Comparison of ENCODE assay signal across 7 mouse cellular contexts in the genomic region with DNA sequence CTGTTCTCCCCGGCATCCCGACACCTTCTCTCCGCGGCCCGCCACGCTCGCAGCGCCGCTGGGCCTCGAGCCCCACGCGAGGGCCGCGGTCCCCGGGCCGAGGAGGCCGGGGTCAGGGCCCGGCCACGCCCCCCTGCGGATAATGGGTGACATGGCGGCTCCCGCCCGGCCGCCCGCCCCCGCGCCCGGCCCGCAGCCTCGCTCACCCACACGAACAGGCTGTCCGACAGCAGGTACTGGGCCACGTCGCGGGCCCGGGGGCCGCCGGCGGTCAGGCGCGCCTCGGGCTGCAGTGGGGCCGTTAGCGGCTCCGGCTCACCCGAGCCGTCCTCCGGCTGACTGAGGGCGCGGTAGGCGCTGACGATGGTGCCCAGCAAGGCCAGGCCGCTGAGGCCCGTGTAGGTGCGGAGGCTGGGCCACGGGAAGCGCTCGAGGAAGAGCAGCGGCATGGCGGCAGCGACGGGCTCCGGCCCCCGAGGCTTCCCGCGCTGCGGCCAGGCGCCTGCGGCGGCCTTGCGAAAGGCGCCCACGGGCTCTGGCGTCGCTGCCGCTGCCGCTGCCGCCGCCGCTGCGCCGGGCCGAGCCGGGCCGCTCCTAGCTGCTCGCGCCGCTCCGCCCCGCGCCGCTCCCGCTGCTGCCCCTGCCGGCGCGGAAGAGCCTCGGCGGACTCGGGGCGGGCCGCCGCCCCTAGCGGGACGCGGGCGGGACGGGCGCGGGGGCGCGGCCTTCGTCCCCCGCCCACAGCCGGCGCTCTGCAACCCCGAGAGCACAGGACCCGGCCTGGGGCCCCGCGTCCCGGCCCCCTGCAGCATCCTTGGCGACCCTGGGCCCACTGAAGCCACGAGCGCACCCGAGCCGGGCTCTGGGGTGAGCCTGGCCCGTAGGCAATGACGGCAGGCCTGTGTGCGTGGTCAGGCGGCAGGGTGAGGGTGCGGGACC. TPM values are rescaled to one million over a fixed set of nuclear protein-coding genes. Genes with fewer than 3 reads are reported as not detected.
DNase-seq lines count a peak whose midpoint lies in the region; ATAC-seq and TF ChIP-seq lines count a peak whose summit lies in the region.

A gene (minus strand): TSS at position 830 of the 939 bp plus-strand sequence.

- peak; percentile 50 for TF ChIP-seq CTCF in gastrocnemius, adult 2 months (IDR thresholded peaks at IDR 0.05)

- DNase-seq in adrenal gland, adult (ENCODE audit: inconsistent age in 2 of 2, low spot score in 1 of 2) = peak; percentile 83 to 91
- peak; percentile 82 for DNase-seq in gastrocnemius, adult 2 months
- DNase-seq in left cerebral cortex, postnatal 14 days (ENCODE audit: low spot score in 2 of 2) = peak; percentile 34 to 45
- peak; percentile 67 for DNase-seq in right cerebral cortex, postnatal 25 days

- peak within 1 kb of the TSS; percentile 93 for H3K9ac ChIP-seq in hindbrain, embryonic 16.5 days (ENCODE audit: low read depth, low read length)

- H3K9me3 ChIP-seq in hindbrain, embryonic 16.5 days (ENCODE audit: control insufficient read depth, low read length) = no peaks in the 10 kb centered on the region

- no peaks in the 10 kb centered on the region for H3K36me3 ChIP-seq in hindbrain, embryonic 16.5 days (ENCODE audit: control insufficient read depth, insufficient read depth, low read length)

- H3K27ac ChIP-seq in gastrocnemius, adult 2 months = peak within 1 kb of the TSS; percentile 94
- peak within 1 kb of the TSS; percentile 93 for H3K27ac ChIP-seq in hindbrain, embryonic 16.5 days (ENCODE audit: low read depth, low read length)

- H3K4me2 ChIP-seq in hindbrain, embryonic 16.5 days (ENCODE audit: low read length) = peak within 1 kb of the TSS; percentile 90

- WGBS in hindbrain, embryonic 16.5 days = 0% methylated on average over 76 of the region's 130 CpGs

- H3K4me3 ChIP-seq in gastrocnemius, adult 2 months = peak within 1 kb of the TSS; percentile 95
- peak within 1 kb of the TSS; percentile 85 for H3K4me3 ChIP-seq in hindbrain, embryonic 16.5 days (ENCODE audit: low read length)

- intact Hi-C loops in gastrocnemius, adult 2 months (cut with DNase I) = no loop called here
- intact Hi-C loops in left cerebral cortex, postnatal 14 days (cut with DNase I) = no loop called here

- peak; percentile 50 for ATAC-seq in common myeloid progenitor, adult 5-6 weeks (replicated peaks; ENCODE audit: low read depth, poor library complexity, severe bottlenecking)
- ATAC-seq in hindbrain, embryonic 16.5 days = peak; percentile 94
- ATAC-seq in megakaryocyte-erythroid progenitor cell, adult 5-6 weeks (replicated peaks; ENCODE audit: low FRiP score, low TSS enrichment, poor library complexity, severe bottlenecking) = peak; percentile 62

- H3K4me1 ChIP-seq in hindbrain, embryonic 16.5 days (ENCODE audit: control insufficient read depth, insufficient read depth, low read depth, low read length) = peaks cover 21% of the 10 kb centered on the region

- H3K27me3 ChIP-seq in hindbrain, embryonic 16.5 days (replicated peaks; ENCODE audit: control insufficient read depth, insufficient read depth, low read length) = no peaks in the 10 kb centered on the region

RNA-seq across cellular contexts. Expression of the gene that starts here (rescaled TPM):
- total RNA-seq in common myeloid progenitor, adult 5-6 weeks (2017) = 60.7 and 88.1 TPM in 2 replicates
- total RNA-seq in gastrocnemius, adult 2 months (2021) = 100 to 1,000 TPM in 1 of 2 experiments, 10 to 100 TPM in 1; 97.5 to 101 TPM
- 57.4 and 71.5 TPM in 2 replicates for polyA plus RNA-seq in hindbrain, embryonic 16.5 days (2015; fragmentation: Nextera tagmentation; extraction: Ambion mirVana)
- 100 to 1,000 TPM; 119 to 126 TPM for total RNA-seq in left cerebral cortex, postnatal 14 days (2021)
- 62.9 and 64.6 TPM in 2 replicates for total RNA-seq in megakaryocyte-erythroid progenitor cell, adult 5-6 weeks (2014; fragmentation: Nextera tagmentation)
- 89.4 and 214 TPM in 2 replicates for total RNA-seq in megakaryocyte-erythroid progenitor cell, adult 5-6 weeks (2017)

Comparison
In these comparisons a context has a peak if more than half of its experiments do, and no peak if none do; other contexts are left out.
1. Peak in every context shown above with its lines: DNase-seq, ATAC-seq, H3K4me3 ChIP-seq and H3K27ac ChIP-seq.